Mouse (Mus musculus) kidney, adult 2 months (tissue): ENCODE results near the gene Cep170b.
A peak's percentile ranks its signal among the peaks of the same experiment; 100 is the strongest.

Source experiments
- CTCF ChIP-seq: fragments of 200-500 bp; conservative IDR thresholded peaks from 2 replicates; pipeline ENCODE4 v1.5.1; 2011; ENCODE audit warnings: low read depth, mild to moderate bottlenecking, control low read depth, low read length, moderate library complexity, mixed read lengths; ENCODE audit not compliant: insufficient read depth, insufficient read length
- POLR2A ChIP-seq: fragments of 200-500 bp; IDR thresholded peaks from one replicate; pipeline ENCODE4 v1.6.1; 2011; ENCODE audit warnings: low read depth, low read length, control low read depth

DNA sequence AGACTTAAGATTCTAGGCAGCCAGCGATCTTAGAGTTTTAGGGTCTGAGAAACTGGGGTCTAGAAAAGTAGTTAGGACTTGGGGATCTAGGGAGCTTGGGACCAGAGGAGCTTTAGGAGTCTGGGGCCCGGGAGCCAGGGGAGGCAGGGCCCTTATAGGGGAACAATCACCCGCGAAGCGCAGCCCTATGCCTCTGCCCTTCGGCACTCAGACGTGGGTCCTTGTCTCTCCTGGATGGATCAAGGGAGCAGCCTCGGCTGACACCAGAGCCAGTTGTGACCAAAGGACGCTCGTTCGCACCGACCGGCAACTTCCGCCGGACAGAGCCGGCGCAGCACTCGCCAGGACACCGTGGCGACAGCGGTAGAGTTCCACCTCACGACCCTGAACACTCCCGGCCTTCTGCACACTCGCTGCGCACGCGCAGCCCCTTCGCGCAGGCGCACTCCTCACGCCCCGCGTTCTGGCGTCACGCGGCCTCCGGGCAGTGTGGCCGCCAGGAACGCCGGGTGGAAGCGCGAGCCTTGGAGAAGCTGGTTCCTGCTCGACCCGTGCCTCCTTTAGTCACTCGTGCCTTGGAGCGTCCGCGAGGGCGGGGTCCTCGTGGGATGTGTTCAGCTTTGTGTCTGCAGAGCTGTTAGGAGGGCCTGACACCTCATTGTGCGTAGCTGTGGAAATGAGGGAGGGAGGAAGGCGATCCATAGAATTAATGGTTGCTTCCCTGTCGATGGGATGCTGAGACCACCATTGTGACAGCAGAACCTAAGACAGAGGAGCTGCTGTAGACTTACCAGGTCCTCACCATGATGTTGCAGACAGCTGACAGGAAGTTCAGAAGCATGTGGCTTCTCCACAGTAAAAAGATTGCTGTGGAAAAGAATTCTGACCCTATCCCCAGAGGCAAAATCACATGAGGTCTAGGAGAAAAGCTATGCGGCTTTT, 26.8 kb upstream of the Cep170b start:
- TF ChIP-seq CTCF (no peak), POLR2A (peak; percentile 96)
